Mouse (Mus musculus) urinary bladder, postnatal 25 days (tissue): ENCODE results near the gene Rnf224.
"Not testable (repeated sequence)": the region's sequence is repeated elsewhere in the genome, so short reads cannot be mapped to it uniquely, and the experiment has no call there.

Source experiments
- DNase-seq: peaks from one replicate; pipeline ENCODE4 v3.0.0; 2022; ENCODE audit warnings: low spot score

Gene Rnf224

DNA sequence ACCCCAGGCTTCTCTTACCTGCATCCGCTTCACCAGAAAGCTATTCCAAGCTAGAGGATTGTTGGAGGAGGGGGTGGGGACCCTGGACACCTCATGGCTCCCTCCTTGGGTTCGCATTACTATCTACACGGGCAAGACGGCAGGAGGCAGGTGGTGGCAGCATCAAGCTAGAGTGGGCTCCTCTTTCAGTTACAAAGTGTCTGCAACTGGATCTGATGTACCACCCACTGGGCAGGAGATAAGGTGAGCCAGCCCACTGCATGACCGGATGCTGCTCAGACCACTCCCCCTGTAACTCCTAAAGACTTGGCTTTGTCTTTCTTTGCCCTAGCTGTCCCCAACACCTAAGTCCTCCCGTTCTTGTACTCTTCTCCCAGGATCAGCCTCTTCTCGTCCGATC lies at the start of gene Rnf224:
Gene Rnf224, minus strand, starts transcription at position 174 of the 400 bp plus-strand sequence.
- DNase-seq, result no peak

DNA sequence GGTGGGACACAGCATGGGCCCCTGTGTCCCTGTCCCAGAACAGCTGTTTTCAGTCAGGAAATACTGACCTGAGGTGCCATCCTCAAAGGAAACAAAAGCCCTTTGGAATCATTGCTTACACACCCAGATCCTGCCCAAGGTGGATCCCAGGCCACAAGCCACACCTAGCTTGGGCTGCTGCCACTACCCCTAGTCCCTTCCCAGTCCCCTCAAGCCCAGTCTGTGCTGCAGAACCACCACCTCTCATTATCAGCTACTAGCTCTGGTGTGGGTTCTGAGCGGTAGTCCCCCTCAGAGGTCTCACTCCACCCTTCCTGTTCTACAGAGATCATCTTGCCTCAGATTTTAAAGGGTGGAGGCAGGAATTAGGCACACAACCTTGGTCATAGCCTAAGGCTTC lies 49.7 kb upstream of the Rnf224 start:
- DNase-seq, result no peak

GRCm38 (mm10) chr2:25285551-25285950 lies 49.0 kb upstream of the Rnf224 start:
- DNase-seq, result no peak

GRCm38 (mm10) chr2:25278928-25279882 lies 42.6 kb upstream of the Rnf224 start:
- peak; percentile 84 for DNase-seq

GRCm38 (mm10) chr2:25273010-25273409 lies 36.4 kb upstream of the Rnf224 start:
- no peak for DNase-seq

DNA sequence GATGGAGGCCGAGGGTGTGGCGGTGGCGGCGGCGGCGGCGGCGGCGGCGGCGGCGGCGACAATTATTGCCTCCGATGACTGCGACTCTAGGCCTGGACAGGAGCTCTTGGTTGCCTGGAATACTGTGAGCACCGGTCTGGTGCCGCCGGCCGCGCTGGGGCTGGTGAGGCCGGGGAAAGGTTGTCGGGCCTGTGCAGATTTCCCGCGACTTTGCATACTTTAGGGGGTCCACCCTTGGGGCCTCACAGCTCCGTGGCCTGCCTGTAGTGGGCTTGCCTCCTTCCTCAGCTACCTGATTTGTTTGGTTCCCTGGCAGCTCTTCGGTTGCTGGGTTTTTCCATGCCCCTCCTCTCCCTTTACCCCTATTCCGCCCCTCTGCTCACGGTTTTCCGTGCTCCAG lies 35.9 kb upstream of the Rnf224 start:
- DNase-seq, result no peak

DNA sequence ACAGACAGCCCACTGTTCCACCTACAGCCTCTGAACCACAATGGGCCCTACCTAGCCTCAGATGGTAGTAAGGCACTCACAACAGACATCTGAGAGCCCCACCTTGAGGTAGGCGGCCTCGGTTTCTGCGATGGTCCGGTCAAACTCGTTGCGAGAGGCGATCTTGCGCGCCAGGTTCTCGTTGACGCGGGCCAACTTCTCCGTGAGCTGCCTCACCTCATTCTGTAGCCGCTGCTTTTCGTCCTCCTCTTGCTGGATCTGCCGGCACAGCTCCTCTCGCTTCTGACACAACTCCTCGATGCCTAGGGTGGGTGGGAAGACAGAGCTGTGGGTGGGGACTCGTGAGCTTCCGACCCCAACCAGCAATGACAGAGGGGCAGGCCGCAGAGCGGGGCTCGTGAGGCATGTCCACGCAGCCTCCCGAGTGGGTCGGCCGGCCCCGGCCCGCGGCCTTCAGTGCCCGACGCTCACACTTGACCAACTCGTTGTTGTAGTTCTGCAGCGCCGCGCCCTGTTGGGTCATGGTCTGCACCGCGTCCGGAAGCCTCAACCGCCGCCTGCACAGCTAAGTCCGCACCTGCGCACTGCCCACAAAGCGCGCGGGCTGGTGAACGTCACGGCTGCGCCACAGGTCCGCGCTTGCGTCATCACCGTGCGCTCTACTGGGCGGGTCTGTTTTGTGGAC lies 35.4 kb upstream of the Rnf224 start, which contains the start of the genes Ssna1 and Anapc2:
Gene Ssna1, minus strand, starts transcription at position 612 of the 685 bp plus-strand sequence.
Gene Anapc2, plus strand, starts transcription at position 652 of the 685 bp plus-strand sequence.
- DNase-seq, result peak; percentile 99

DNA sequence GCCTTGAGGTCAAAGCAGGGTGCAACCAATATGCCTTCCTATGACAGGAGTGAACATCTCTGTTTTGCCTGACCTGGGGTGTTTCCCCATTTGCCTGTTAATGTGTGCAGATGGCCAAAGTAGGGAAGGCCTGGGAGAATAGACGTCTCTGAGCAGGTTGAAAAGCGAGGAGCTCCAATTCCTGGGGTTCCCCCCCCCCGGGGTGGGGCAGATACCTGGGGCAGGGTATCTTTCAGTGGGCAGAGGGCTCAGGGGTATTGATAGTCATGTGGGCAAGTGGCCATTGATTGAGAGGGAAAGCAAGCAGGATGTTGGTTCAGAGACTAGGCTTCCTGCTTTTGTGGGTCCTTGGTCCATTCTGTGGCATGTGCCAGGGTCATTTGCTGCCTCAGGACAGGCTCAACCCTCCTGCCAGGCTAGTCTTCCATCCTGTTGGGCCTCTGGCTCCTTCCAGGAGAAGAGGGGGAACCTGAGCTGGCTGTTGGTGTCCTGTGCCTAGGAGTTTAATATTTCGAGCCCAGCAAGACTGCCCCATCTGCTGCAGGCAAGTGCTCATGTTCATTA lies 31.2 kb upstream of the Rnf224 start:
- no peak for DNase-seq

GRCm38 (mm10) chr2:25267241-25267640 lies 30.7 kb upstream of the Rnf224 start:
- DNase-seq, result no peak

DNA sequence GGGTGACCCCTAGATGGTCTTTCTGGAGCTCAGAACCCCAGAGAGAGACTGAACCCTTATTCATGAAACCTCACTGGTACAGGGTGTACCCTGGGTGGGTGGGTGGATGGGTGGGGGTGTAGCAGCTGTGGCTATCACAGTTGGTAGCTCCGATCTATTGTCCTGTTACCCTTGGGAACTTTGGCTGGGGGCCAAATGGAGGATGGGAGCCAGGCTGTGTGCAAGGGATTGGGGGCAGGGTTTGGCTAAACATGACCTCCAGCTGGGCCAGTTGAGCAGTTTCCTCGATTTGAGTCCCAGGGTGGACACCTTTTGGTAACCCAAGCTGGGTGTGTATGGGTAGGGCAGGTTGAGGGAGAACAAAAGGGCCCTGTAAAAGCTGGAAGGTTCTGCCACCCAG lies 30.1 kb upstream of the Rnf224 start:
- peak; percentile 28 for DNase-seq

DNA sequence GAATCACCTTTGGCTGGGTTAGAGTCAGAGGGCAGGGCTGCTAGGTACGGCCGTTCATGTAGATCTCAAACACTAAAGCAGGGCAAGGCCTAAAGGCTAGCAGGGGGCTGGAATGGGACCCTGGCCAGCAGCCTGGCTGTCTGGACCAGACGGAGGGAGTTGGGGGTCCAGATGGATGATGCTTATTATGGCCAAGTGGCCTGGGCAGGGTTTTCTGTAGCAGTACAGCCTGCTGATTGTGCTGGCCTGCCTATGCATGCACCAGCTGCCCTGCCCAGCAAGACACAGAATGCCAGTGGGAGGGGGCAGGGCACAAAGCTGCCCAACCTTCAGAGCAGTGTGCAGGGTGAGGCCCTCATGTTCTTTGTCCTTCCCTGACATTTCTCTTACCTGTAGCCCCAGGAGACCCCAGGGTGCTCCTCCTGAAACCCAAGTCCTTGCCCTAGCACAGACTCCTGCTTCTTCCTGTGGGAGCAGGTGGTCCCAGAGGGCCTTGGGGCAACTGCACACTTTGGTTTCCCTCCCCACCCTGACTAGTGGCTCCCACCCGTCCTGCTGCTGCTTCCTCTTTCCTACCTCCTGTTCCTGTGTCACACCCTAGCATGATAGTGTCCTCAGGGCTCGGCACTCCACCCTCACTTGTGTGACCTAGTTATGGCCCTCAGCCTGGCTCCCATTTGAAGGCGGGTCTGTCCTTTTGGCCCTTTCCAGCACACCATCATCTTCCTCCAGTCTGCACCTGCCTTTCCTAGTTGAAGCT lies 29.5 kb upstream of the Rnf224 start:
- peak; percentile 46 for DNase-seq

GRCm38 (mm10) chr2:25264851-25265250 lies 28.3 kb upstream of the Rnf224 start:
- no peak for DNase-seq

- DNase-seq, result no peak
Measured at GRCm38 (mm10) chr2:25264286-25264660, 27.7 kb upstream of the Rnf224 start.

- DNase-seq, result no peak
Measured at GRCm38 (mm10) chr2:25263623-25264285, 27.2 kb upstream of the Rnf224 start.

GRCm38 (mm10) chr2:25262795-25263622 lies 26.4 kb upstream of the Rnf224 start:
- no peak for DNase-seq

DNA sequence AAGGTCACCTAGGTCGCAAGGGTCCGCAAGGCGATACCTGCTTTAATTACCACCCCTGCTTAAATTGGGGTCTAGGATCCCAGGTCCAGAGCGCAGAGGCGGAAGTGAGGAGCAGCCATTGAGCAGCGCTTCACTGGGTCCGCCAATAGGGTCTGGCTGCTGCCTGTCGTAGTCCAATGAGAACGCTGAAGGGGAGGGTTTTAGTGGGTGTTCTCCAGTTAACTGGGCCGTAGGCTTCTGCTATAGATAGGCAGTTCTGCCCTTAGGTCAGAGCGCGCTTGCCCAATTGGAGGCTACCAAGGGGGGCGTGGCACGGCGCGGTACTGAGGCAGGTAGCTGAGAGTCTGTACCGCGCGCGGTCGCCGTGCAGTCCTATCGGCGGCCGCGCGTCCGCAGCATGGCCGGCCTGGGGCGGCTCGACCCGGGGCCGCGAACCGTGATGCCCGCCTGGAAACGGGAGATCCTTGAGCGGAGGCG lies 25.7 kb upstream of the Rnf224 start, which contains the start of gene Tprn:
Gene Tprn, plus strand, starts transcription at position 328 of the 477 bp plus-strand sequence.
- peak; percentile 85 for DNase-seq

DNA sequence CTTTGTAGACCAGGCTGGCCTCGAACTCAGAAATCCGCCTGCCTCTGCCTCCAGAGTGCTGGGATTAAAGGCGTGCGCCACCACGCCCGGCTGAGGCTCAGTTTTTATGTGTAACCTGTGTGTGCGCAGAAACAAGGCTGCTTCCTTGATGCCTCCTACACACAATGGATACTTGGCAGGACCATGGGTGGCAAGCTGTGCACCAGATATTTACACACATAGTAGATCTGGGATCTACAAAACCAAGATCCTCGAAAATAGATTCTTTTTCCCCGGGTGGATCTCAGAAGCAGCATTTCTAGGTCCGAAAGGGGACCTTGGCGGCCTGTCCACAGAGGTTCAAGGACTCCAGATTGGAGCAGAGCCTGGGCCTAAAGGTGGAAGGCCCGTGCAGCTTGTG lies 25.3 kb upstream of the Rnf224 start:
- DNase-seq, result no peak

- no peak for DNase-seq
Measured at GRCm38 (mm10) chr2:25258887-25259286, 22.3 kb upstream of the Rnf224 start.

- not testable (repeated sequence) for DNase-seq
Measured at GRCm38 (mm10) chr2:25257250-25257649, 20.7 kb upstream of the Rnf224 start.

GRCm38 (mm10) chr2:25256443-25257109 lies 20.0 kb upstream of the Rnf224 start:
- DNase-seq, result not testable (repeated sequence)
